Mouse (Mus musculus): Measurements from ENCODE around the gene Naip1.
"Not testable (repeated sequence)": the region's sequence is repeated elsewhere in the genome, so short reads cannot be mapped to it uniquely, and the experiment has no call there.

- TF ChIP-seq POLR2A (IDR thresholded peaks at IDR 0.05; ENCODE audit: extremely low read depth, insufficient read depth, low read length), result not testable (repeated sequence)
- 0 out of 2 replicates have a peak, but pooled peaks have one; percentile 12 for TF ChIP-seq CTCF (IDR thresholded peaks at IDR 0.05; ENCODE audit: low read depth, low read length)
These were observed 61.6 kb downstream of the Naip1 start for GRCm38 (mm10) chr13:100391021-100391420.
